Mouse (Mus musculus) embryonic fibroblast, embryonic 13.5 days (primary cell): ENCODE data around the gene Zfp119a.

Experiments used
- CTCF ChIP-seq: IDR thresholded peaks from 2 replicates; pipeline ENCODE4 v1.5.1; 2011; ENCODE audit warnings: mild to moderate bottlenecking, control low read depth, low read length, moderate library complexity, borderline replicate concordance; ENCODE audit not compliant: insufficient read depth
- POLR2A ChIP-seq: IDR thresholded peaks from 2 replicates; pipeline ENCODE4 v1.6.1; 2011; ENCODE audit warnings: low read depth, mild to moderate bottlenecking, control low read depth, low read length, moderate library complexity

DNA sequence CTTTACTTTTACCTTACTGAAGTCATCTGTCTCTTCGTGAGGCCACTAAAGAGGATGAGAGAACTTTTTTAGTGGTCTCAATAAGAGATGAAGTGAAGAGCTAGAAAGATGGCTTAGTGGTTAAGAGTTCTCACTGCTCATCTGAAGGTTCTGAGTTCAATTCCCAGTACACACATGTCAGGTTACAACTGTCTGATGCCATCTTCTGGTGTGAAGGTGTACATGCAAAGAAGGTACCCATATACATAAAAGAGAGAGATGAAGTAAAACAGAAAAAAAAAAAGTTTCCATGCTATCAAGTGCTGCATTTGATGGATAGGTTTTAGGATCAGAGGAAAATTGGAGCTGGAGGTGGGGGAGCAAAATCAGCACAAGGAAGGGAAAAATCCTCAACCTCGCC, 6.2 kb upstream of the Zfp119a start:
- TF ChIP-seq CTCF, result no peak
- TF ChIP-seq POLR2A, result no peak
